In genomic region chr7:112690836-112691781, GRCm38 (mm10) we compare ENCODE assay signal across 9 mouse cellular contexts. TPM values are rescaled to one million over a fixed set of nuclear protein-coding genes. Genes with fewer than 3 reads are reported as not detected.
DNase-seq lines count a peak whose midpoint lies in the region; ATAC-seq and TF ChIP-seq lines count a peak whose summit lies in the region.
"Had no signal": no experiment of that assay in that cellular context is flagged by ENCODE, and none has a peak within 500 bp of the region (broad histone marks: within the 10 kb centered on the region; RNA-seq: fewer than 3 reads in every experiment).

No protein-coding gene starts in this region.

- peak overlapping the region; percentile 53; the same call in 1 of the 2 replicates for H3K27ac ChIP-seq in forebrain, embryonic 10.5 days
- no peak overlapping the region for H3K27ac ChIP-seq in forebrain, embryonic 16.5 days (ENCODE audit: low read length)
- H3K27ac ChIP-seq in stomach, postnatal 0 days (replicated peaks): no peak overlapping the region
- H3K27ac ChIP-seq in midbrain, embryonic 11.5 days (ENCODE audit: low read depth, low read length): no peak overlapping the region

- H3K27me3 ChIP-seq in forebrain, embryonic 10.5 days (ENCODE audit: poor library complexity, severe bottlenecking): no peaks in the 10 kb centered on the region
- H3K27me3 ChIP-seq in forebrain, embryonic 16.5 days (replicated peaks; ENCODE audit: control insufficient read depth, insufficient read depth, low read length): no peaks in the 10 kb centered on the region
- no peaks in the 10 kb centered on the region for H3K27me3 ChIP-seq in stomach, postnatal 0 days (ENCODE audit: control insufficient read depth, insufficient read depth, low read length)
- no peaks in the 10 kb centered on the region for H3K27me3 ChIP-seq in midbrain, embryonic 11.5 days (ENCODE audit: control insufficient read depth, insufficient read depth, low read length)

- peaks cover 98% of the 10 kb centered on the region for H3K4me1 ChIP-seq in forebrain, embryonic 10.5 days
- H3K4me1 ChIP-seq in forebrain, embryonic 16.5 days (replicated peaks; ENCODE audit: control insufficient read depth, insufficient read depth, low read length): peaks cover 20% of the 10 kb centered on the region
- H3K4me1 ChIP-seq in stomach, postnatal 0 days (replicated peaks; ENCODE audit: control insufficient read depth, insufficient read depth): peaks cover 22% of the 10 kb centered on the region
- peaks cover 66% of the 10 kb centered on the region for H3K4me1 ChIP-seq in midbrain, embryonic 11.5 days (ENCODE audit: control insufficient read depth, insufficient read depth, low read length)

- no peak overlapping the region for H3K4me3 ChIP-seq in forebrain, embryonic 10.5 days
- no peak overlapping the region for H3K4me3 ChIP-seq in forebrain, embryonic 16.5 days (replicated peaks; ENCODE audit: low read length)
- H3K4me3 ChIP-seq in stomach, postnatal 0 days (ENCODE audit: low read depth, low read length): no peak overlapping the region
- H3K4me3 ChIP-seq in midbrain, embryonic 11.5 days (ENCODE audit: low read depth, low read length): no peak overlapping the region
- H3K4me3 ChIP-seq: erythroblast, embryonic 14.5 days had no signal

- H3K4me2 ChIP-seq in forebrain, embryonic 16.5 days (ENCODE audit: low read length): no peak overlapping the region
- H3K4me2 ChIP-seq in stomach, postnatal 0 days (replicated peaks; ENCODE audit: low read depth): no peak overlapping the region
- no peak overlapping the region for H3K4me2 ChIP-seq in midbrain, embryonic 11.5 days

- H3K9me3 ChIP-seq in forebrain, embryonic 10.5 days: no peaks in the 10 kb centered on the region
- H3K9me3 ChIP-seq in forebrain, embryonic 16.5 days (ENCODE audit: control insufficient read depth, low read length): no peaks in the 10 kb centered on the region
- no peaks in the 10 kb centered on the region for H3K9me3 ChIP-seq in stomach, postnatal 0 days (ENCODE audit: control insufficient read depth, low read length)
- no peaks in the 10 kb centered on the region for H3K9me3 ChIP-seq in midbrain, embryonic 11.5 days (ENCODE audit: control insufficient read depth, low read length)

- no peak for TF ChIP-seq CTCF in stomach, postnatal 0 days (IDR thresholded peaks at IDR 0.05; ENCODE audit: low read depth)

- H3K9ac ChIP-seq in forebrain, embryonic 16.5 days (replicated peaks; ENCODE audit: low read depth, low read length): no peak overlapping the region
- no peak overlapping the region for H3K9ac ChIP-seq in stomach, postnatal 0 days (ENCODE audit: low read length)
- no peak overlapping the region for H3K9ac ChIP-seq in midbrain, embryonic 11.5 days (ENCODE audit: low read length)

- H3K36me3 ChIP-seq in forebrain, embryonic 10.5 days (replicated peaks): no peaks in the 10 kb centered on the region
- H3K36me3 ChIP-seq in forebrain, embryonic 16.5 days (ENCODE audit: control insufficient read depth, insufficient read depth): no peaks in the 10 kb centered on the region
- no peaks in the 10 kb centered on the region for H3K36me3 ChIP-seq in stomach, postnatal 0 days (ENCODE audit: control insufficient read depth, insufficient read depth, low read length)
- H3K36me3 ChIP-seq in midbrain, embryonic 11.5 days (ENCODE audit: control insufficient read depth, insufficient read depth, low read length): no peaks in the 10 kb centered on the region

- DNase-seq in forebrain, embryonic 10.5 days (ENCODE audit: extremely low spot score, low spot score): no peak
- DNase-seq in testis, postnatal 10 days (ENCODE audit: low spot score): peak; percentile 65
- no peak for DNase-seq in testis, postnatal 14 days (ENCODE audit: low spot score)
- peak; percentile 80 for DNase-seq in kidney, postnatal 10 days
- DNase-seq in stomach, postnatal 0 days (ENCODE audit: low spot score): peak; percentile 61
- no peak for DNase-seq in layer of hippocampus, adult 9-11 months
- DNase-seq in midbrain, embryonic 11.5 days (ENCODE audit: low spot score, missing footprints): no peak

- 15% methylated on average over 7 of the region's 7 CpGs for WGBS in forebrain, embryonic 10.5 days
- WGBS in forebrain, embryonic 16.5 days: 25% methylated on average over 7 of the region's 7 CpGs
- WGBS in stomach, postnatal 0 days: 36% methylated on average over 7 of the region's 7 CpGs
- 12% methylated on average over 7 of the region's 7 CpGs for WGBS in midbrain, embryonic 11.5 days

- ATAC-seq in forebrain, embryonic 16.5 days: no peak
- ATAC-seq in stomach, postnatal 0 days (ENCODE audit: low FRiP score, low TSS enrichment): no peak; the same call in 1 of the 2 replicates
- ATAC-seq in midbrain, embryonic 11.5 days (ENCODE audit: low FRiP score): no peak

- no peak for TF ChIP-seq EP300 in stomach, postnatal 0 days (optimal IDR thresholded peaks at IDR 0.05)

RNA-seq across cellular contexts. Expression of gene Tead1, which starts 12.0 kb away (rescaled TPM):
- 18.1 and 18.4 TPM in 2 replicates for polyA plus RNA-seq in forebrain, embryonic 10.5 days (2016; fragmentation: Nextera tagmentation; extraction: Ambion mirVana)
- polyA plus RNA-seq in forebrain, embryonic 16.5 days (2015; fragmentation: Nextera tagmentation; extraction: Ambion mirVana): 10.3 and 17.6 TPM in 2 replicates
- 13.5 and 13.9 TPM in 2 replicates for polyA plus RNA-seq in stomach, postnatal 0 days (2015; fragmentation: Nextera tagmentation; extraction: Ambion mirVana)
- polyA plus RNA-seq in midbrain, embryonic 11.5 days (2014; fragmentation: Nextera tagmentation; extraction: Ambion mirVana): 12.3 and 14.3 TPM in 2 replicates
- polyA plus RNA-seq: erythroblast, embryonic 14.5 days had no signal

Comparison
In these comparisons a context has a peak if more than half of its experiments do, and no peak if none do; other contexts are left out.
1. DNase-seq: peak in testis, postnatal 10 days (single experiment), kidney, postnatal 10 days (single experiment) and stomach, postnatal 0 days (single experiment); none in forebrain, embryonic 10.5 days (single experiment), testis, postnatal 14 days (single experiment), layer of hippocampus, adult 9-11 months (single experiment) and midbrain, embryonic 11.5 days (single experiment).